Mouse (Mus musculus) layer of hippocampus, adult 9-11 months (tissue): ENCODE measurements at regions not wholly inside any gene's neighbourhood (a gene's known extent, or its start where the extent isn't known, plus 50 kb on each side); places are given as distances from the start of the nearest gene placed in this dataset.
A peak's percentile ranks its signal among the peaks of the same experiment; 100 is the strongest.

Experiments used
- DNase-seq: peaks from one replicate; pipeline ENCODE4 v3.0.0; 2022

DNA sequence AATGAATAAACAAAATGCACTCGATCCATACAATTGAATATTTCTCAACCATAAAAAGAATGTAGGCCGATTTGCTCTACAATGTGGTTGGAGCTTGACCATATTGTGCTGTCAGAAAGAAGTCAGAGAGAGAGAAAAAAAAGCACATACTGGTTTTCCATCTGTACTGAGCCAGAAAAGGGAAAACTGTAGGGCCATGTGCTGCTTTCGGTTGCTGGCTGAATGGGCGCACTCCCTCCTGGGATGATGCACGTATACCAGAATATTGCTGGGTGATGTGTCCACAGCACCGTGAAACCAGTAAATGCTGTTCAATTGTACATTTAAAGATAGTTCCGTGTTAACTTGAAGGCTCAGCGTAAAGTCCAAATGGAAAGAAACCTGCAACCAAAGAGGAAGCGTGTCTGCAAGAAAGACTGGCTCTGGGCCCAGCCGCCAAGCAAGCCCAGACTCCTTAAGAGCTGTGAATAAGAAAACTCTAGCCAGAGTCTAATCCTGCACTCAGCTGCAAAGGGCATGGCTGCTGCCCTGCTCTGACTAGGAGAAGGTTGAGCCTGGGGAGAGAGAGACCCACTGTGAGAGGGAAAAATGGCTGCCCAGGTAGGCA is 355.2 kb upstream of the Kcnab2 start:
- peak; percentile 29 for DNase-seq

DNA sequence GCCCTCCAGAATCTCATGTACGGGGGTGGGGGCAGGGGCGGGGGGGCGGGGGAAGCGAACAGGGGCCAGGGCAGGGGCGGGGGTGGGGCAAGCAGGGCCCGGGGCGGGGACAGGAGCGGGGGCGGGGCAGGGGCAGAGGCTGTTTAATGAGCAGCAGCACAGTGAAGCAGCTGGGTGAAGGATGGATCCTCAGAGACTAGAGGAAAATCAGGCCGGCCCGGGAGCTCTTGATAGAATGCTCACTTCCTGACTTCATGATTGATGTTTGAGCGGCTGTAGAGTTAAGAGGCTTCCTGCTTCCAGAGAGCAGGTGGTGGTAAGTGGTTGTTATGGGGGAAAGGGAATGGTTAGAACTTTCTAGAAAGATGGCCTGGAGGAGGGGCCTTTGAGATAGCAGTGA is 347.5 kb upstream of the Kcnab2 start:
- DNase-seq, result no peak

GRCm38 (mm10) chr4:152816139-152816757 is 338.6 kb upstream of the Kcnab2 start:
- peak; percentile 48 for DNase-seq

GRCm38 (mm10) chr4:152806611-152807010 is 328.9 kb upstream of the Kcnab2 start:
- DNase-seq, result no peak

DNA sequence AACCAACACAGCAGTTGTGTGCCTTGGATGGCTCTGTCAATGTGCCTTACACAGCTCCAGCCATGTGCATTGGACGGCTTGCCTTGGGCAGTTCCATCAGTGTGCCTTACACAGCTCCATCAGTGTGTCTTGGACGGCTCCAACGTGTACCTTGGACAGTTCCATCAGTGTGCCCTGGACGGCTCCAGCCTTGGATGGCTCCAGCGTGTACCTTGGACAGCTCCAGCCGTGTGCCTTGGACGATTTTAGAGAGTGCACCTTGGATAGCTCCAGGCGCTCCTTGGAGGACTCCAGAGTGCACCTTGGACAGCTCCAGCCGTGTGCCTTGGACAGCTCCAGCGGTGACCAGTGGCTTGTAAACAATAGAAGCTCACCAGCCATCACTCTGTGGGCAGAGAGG is 321.7 kb upstream of the Kcnab2 start:
- no peak for DNase-seq

DNA sequence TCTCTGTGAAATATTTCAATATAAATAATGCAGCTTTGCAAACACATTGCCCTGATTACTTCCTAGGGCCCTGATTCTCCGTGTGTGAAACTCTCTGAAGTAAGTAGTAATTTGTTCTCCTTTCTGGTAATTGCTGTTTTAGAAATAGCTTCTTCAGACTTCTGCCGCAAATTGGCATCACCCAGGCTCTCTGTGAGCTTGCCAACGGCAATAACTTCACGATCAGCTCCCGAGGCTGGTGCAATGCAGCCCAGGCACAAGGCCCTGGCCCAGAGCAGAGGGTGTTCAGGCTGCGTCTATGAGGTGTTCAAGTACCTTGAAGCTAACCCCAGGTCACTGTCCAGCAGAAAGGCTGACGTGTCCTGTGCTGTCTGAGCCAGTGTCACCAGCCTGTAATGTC is 310.8 kb upstream of the Kcnab2 start:
- DNase-seq, result peak; percentile 32

DNA sequence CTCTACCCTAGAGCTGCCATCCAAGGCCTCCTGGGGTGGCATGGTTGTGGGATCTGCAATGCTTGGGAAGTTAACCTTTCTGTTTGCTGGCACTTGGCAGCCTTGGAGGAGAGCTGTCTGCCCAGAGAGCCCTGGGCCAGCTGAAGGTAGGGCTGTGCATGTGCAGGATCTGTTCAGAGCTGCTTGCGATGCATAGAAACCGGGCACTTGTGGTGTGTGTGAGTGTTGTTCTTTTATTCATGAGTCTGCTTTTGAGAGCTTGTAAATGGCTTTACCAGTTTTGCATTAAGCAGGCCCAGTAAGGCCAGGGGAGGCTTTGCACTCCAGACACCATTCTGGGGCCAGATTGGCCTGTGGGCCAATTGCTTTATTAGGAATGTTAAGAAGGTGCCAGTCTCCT is 307.3 kb upstream of the Kcnab2 start:
- no peak for DNase-seq

- peak; percentile 42 for DNase-seq
These were observed 301.9 kb upstream of the Kcnab2 start for GRCm38 (mm10) chr4:152779526-152779925.

GRCm38 (mm10) chr4:152775801-152776200 is 298.1 kb upstream of the Kcnab2 start:
- DNase-seq, result no peak

- DNase-seq, result no peak
These were observed 293.7 kb upstream of the Kcnab2 start for GRCm38 (mm10) chr4:152771386-152771785.

GRCm38 (mm10) chr4:152767372-152767771 is 289.7 kb upstream of the Kcnab2 start:
- DNase-seq, result no peak

- DNase-seq, result no peak
These were observed 285.4 kb upstream of the Kcnab2 start for GRCm38 (mm10) chr4:152763116-152763515.

DNA sequence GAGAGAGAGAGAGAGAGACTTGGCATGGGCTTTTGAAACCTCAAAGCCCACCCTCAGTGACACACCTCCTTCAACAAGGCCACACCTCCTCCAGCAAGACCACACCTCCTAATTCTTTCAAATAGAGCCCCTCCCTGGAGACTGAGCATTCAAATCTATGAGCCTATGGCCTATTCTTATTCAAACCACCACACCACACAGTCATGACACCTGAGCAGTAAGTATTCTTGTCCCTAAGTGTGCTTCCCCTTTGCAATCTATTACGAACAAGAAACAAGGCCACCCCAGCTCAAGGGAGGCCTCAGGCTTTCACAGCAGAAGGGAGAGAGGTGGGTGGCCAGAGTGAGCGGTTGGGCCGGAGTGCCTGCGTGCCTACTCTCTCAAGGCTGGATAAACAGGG is 284.9 kb upstream of the Kcnab2 start:
- no peak for DNase-seq

GRCm38 (mm10) chr4:152757191-152757590 is 279.5 kb upstream of the Kcnab2 start:
- no peak for DNase-seq

GRCm38 (mm10) chr4:152756535-152756934 is 278.9 kb upstream of the Kcnab2 start:
- no peak for DNase-seq

- no peak for DNase-seq
These were observed 278.1 kb upstream of the Kcnab2 start for GRCm38 (mm10) chr4:152755756-152756155.

GRCm38 (mm10) chr4:152744366-152744765 is 266.7 kb upstream of the Kcnab2 start:
- DNase-seq, result no peak

GRCm38 (mm10) chr4:152733017-152733416 is 255.3 kb upstream of the Kcnab2 start:
- no peak for DNase-seq

- peak; percentile 70 for DNase-seq
These were observed 254.3 kb upstream of the Kcnab2 start for GRCm38 (mm10) chr4:152731988-152732387.

GRCm38 (mm10) chr4:152731082-152731720 is 253.5 kb upstream of the Kcnab2 start:
- DNase-seq, result no peak

DNA sequence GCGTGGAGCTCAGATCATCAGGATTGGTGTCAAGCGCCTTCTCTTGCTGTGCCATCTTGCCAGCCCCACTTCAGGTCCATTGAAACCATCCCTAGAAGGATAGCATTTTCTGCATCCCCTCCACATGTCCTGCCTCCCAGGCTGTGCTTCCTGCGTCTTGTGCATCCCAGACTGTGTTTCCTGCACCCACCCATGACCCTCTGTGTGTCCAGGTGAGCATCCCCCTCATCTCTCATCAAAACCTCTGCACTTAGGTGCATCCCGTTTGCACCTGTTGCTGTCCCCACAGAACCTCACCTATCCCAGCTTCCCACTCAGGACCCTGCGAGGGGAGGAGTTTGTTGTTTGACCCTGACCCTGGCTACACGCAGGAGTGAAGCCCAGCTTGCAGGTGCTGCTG is 251.8 kb upstream of the Kcnab2 start:
- no peak for DNase-seq

GRCm38 (mm10) chr4:152725881-152726280 is 248.2 kb upstream of the Kcnab2 start:
- DNase-seq, result peak; percentile 45

DNA sequence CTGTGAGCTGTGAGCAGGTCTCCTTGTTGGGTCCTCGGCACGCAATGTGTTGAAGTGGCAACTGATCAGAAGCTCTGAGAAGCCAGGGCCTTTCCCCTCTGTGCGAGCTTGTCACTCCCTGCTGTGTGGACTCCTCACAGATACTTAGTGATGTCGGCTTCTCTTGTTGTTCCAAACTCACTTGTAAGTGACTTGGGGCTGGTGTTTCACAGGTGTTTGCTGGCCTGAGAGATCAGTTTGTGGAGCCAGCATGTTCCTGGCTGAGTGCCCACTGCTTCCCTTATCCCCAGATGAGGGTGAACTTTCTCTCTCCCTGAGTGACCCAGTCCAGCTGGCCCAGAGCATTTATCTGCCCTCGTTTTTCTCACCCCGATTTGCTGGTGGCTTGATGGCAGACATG is 247.8 kb upstream of the Kcnab2 start:
- no peak for DNase-seq

- DNase-seq, result no peak
These were observed 247.1 kb upstream of the Kcnab2 start for GRCm38 (mm10) chr4:152724741-152725140.

- no peak for DNase-seq
These were observed 246.4 kb upstream of the Kcnab2 start for GRCm38 (mm10) chr4:152724026-152724425.
